Mouse (Mus musculus) intestine, embryonic 14.5 days (tissue): ENCODE data around the gene Otop2. TPM values are rescaled to one million over a fixed set of nuclear protein-coding genes. Genes with fewer than 3 reads are reported as not detected.

ENCODE experiments used
- ATAC-seq: fragments of 200-750 bp; cut with Nextera tagmentation; replicated peaks from 2 replicates; pipeline ENCODE4 v1.8.0; 2017; ENCODE audit warnings: low read depth, moderate number of reproducible peaks, moderate TSS enrichment, moderate library complexity; ENCODE audit not compliant: low FRiP score, low TSS enrichment
- DNase-seq: peaks from one replicate; pipeline ENCODE4 v3.0.0-alpha.2; 2018; ENCODE audit warnings: low spot score
- H3K27ac ChIP-seq: fragments of 300-500 bp; sonication (generic); 2 replicates; pipeline ENCODE4 v1.5.1; 2014; ENCODE audit warnings: low read depth, mild to moderate bottlenecking, control low read depth
- H3K27me3 ChIP-seq: fragments of 300-500 bp; sonication (generic); replicated peaks from 2 replicates; pipeline ENCODE4 v1.6.1; 2014; ENCODE audit warnings: low read length, control low read depth; ENCODE audit not compliant: control insufficient read depth, insufficient read depth
- H3K36me3 ChIP-seq: fragments of 300-500 bp; sonication (generic); 2 replicates; pipeline ENCODE4 v1.6.1; 2014; ENCODE audit warnings: low read length, control low read depth; ENCODE audit not compliant: control insufficient read depth, insufficient read depth
- H3K4me1 ChIP-seq: fragments of 300-500 bp; sonication (generic); replicated peaks from 2 replicates; pipeline ENCODE4 v1.6.1; 2014; ENCODE audit warnings: low read length, control low read depth, mixed read lengths; ENCODE audit not compliant: control insufficient read depth, insufficient read depth
- H3K4me2 ChIP-seq: fragments of 300-500 bp; sonication (generic); 2 replicates; pipeline ENCODE4 v1.6.1; 2014; ENCODE audit warnings: low read length
- H3K4me3 ChIP-seq: fragments of 300-500 bp; sonication (generic); 2 replicates; pipeline ENCODE4 v1.5.1; 2014; ENCODE audit warnings: low read depth, low read length, control low read depth, mixed read lengths
- H3K9ac ChIP-seq: fragments of 300-500 bp; sonication (generic); 2 replicates; pipeline ENCODE4 v1.6.1; 2014; ENCODE audit warnings: mild to moderate bottlenecking, low read length
- H3K9me3 ChIP-seq: fragments of 300-500 bp; sonication (generic); 2 replicates; pipeline ENCODE4 v1.6.1; 2016; ENCODE audit warnings: low read length, control low read depth; ENCODE audit not compliant: control insufficient read depth
- WGBS: fragments of 180-500 bp; shearing (Covaris S2); extraction: QIAGEN DNeasy Blood & Tissue Kit; methylation state at CpG from one replicate; pipeline ENCODE4 v1.1.7; 2014; 5-methylcytosine and 5-hydroxymethylcytosine counted together
- polyA plus RNA-seq: library from polyadenylated mRNA; unstranded; fragments of >200 nt; fragmentation: Nextera tagmentation; extraction: Ambion mirVana; gene quantifications from 2 replicates; pipeline ENCODE4 v1.2.1, GENCODE M21; 2014

The Otop2 gene
- polyA plus RNA-seq, 1 experiment from 2014 or later = not detected

DNA sequence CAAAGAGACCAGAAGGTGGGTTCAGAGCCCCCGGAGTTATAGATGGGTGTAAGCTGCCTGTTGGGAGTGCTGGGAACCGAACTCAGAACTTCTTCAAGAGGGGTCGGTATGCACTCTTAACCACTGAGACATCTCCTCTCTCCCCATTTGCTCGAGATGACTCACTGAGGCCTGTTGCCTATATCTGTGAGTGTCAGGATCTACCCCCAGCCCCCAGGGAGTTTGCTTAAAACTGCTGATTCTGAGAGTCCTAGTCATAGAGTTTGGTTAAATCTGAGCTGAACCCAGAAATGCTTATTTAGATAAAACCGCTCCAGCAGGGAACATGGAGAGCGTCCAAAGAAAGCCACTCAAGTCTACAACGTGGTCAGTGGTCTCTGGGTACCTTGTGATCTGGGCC is 32.8 kb upstream of the Otop2 start:
- Histone ChIP-seq H3K27ac (no peak overlapping the region), H3K36me3 (0 out of 2 replicates have a peak, but pooled peaks cover 3% of the 10 kb centered on the region), H3K9me3 (no peaks in the 10 kb centered on the region), H3K4me1 (peaks cover 13% of the 10 kb centered on the region; the same call in 1 of the 2 replicates), H3K4me2 (no peak overlapping the region), H3K27me3 (peaks cover 2% of the 10 kb centered on the region; the same call in 1 of the 2 replicates), H3K4me3 (no peak overlapping the region), H3K9ac (no peak overlapping the region)
- no peak for ATAC-seq
- DNase-seq = no peak
- 82% methylated on average over 7 of the region's 7 CpGs for whole genome bisulfite sequencing

DNA sequence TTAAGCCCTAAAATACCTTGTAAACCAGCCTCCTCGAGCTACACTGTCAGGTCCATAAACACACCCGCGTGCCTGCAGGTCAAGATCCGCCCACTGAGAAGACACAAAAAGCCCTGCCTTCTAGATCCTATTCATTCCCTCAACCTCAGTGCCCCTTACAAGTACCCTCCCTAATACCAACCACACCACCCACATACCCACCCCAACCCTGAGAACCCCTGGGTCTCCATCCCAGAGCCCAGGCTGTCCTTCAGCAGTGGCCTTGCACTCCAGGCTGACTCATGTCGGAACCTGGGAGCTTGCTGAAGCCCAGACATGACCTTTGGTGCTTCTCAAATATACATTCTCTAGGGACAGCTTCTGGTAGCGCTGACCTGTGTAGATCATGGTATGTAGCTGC is 32.2 kb upstream of the Otop2 start:
- Histone ChIP-seq H3K4me1 (peaks cover 13% of the 10 kb centered on the region; the same call in 1 of the 2 replicates), H3K36me3 (no peaks in the 10 kb centered on the region), H3K9me3 (no peaks in the 10 kb centered on the region), H3K9ac (no peak overlapping the region), H3K27me3 (no peaks in the 10 kb centered on the region; the same call in 1 of the 2 replicates), H3K4me2 (no peak overlapping the region), H3K4me3 (no peak overlapping the region), H3K27ac (no peak overlapping the region)
- DNase-seq (no peak), ATAC-seq (no peak)
- WGBS = 76% methylated on average over 6 of the region's 6 CpGs

DNA sequence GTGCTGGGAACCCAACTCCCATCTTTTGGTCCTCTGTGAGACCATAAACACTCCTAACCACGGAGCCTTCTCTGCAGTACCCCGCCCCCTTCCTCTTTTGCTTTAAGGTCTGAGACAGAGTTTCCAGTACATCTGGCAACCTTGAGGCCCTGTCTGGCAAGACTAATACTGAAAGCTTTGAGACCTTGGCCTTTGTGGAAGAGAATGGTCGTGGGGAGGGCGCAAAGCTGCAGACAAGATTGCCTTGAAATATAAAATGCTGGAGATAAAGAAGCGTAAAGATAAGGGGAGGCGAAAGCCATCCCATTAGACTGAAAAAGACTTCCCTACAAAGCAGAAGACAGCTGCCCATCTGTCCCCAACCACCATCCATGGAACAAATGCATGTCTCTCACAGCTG is 31.5 kb upstream of the Otop2 start:
- Histone ChIP-seq H3K27me3 (no peaks in the 10 kb centered on the region), H3K4me2 (0 out of 2 replicates have a peak overlapping the region, but pooled peaks have one; percentile 75), H3K27ac (no peak overlapping the region), H3K4me3 (no peak overlapping the region), H3K4me1 (peaks cover 13% of the 10 kb centered on the region; the same call in 1 of the 2 replicates), H3K9ac (no peak overlapping the region), H3K9me3 (no peaks in the 10 kb centered on the region), H3K36me3 (no peaks in the 10 kb centered on the region)
- WGBS = 66% methylated on average over 6 of the region's 6 CpGs
- DNase-seq = no peak
- no peak for ATAC-seq

DNA sequence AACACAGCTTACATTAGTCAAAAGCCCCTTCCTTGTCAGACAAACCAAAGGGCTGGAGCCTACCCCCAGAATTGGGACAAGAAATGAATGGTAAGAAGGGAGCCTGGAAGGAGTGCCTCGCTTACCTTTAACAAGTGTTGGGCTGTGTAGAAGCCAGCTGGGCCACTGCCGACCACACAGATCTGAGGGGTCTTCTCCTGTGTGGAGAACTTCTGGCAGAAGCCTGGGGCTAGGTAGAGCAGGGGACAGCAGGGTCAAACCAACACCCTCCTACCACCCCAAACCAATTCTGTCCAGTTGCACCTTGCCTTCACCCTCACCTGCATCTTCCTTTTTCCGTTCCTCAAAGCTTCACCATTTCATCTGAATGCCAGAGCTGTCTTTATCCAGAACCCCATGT is 31.0 kb upstream of the Otop2 start:
- DNase-seq = no peak
- Histone ChIP-seq H3K4me2 (peak overlapping the region; percentile 75), H3K9me3 (no peaks in the 10 kb centered on the region), H3K27ac (no peak overlapping the region), H3K27me3 (no peaks in the 10 kb centered on the region), H3K36me3 (no peaks in the 10 kb centered on the region), H3K4me1 (peaks cover 13% of the 10 kb centered on the region; the same call in 1 of the 2 replicates), H3K9ac (peak overlapping the region; percentile 46), H3K4me3 (peak overlapping the region; percentile 70)
- WGBS = 71% methylated on average over 3 of the region's 3 CpGs
- no peak for ATAC-seq

DNA sequence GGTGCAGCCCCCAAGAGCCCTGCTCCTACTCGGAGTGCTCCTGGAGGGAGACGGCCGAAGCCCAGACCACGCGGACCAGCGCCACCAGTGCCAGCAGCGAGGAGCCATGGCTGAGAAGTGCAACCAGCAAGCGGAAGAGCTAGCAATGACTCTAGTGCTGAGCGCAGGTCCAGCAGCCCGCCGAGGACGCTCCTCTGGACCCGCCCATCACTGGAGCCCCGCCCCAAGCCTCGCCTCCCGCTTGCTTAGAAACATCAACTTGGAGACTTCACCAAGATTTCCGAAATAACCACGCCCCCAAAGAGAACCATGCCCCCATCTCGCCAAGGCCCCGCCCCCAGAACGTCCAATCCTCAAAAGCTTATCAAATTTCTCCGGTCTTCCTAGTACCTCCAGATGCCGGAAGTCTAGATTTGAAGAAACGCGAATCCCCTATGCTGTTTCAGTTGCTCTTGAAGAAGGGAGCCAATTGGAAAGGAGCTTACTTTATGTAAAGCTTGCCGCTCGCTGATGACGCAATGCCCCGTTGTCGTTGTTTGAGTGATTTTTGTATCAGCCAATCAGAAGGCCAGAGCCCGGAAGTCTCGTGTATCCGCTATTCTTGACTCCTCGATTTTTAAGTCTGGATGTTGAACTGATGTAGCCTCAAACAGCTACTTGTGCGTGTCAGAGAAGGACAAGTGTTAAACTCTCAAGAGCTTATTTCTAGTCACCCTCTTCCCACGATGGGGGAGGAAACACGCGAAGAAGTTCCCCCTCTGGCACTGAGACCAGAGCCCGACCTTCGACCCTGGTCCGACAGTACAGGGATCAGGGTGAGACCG is 30.0 kb upstream of the Otop2 start, which contains the start of gene Fdxr:
TSS of gene Fdxr (minus strand) at position 271 of the 824 bp plus-strand sequence.
- peak; percentile 96 for ATAC-seq
- under 1% methylated on average over 42 of the region's 42 CpGs for WGBS

DNA sequence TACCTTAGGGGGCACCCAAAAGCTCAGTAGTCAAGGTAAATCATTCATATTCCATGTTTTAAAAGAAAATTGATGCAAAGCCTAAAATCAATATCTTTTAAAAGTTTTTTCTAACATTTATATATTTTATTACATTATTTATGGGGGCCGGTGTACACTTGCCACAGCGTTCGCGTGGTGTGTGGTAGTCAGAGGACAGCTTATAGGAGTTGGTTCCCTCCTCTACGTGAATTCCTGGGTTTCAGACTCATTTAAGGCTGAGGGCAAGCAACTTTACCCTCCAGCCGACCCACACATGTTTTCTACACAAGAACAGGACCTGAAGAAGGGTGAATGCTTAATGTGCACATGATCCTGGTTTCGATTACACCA is 29.4 kb upstream of the Otop2 start:
- H3K4me3 ChIP-seq = peak overlapping the region; percentile 70
- peak overlapping the region; percentile 55 for H3K9ac ChIP-seq
- H3K27me3 ChIP-seq = no peaks in the 10 kb centered on the region
- no peak for DNase-seq
- H3K9me3 ChIP-seq = no peaks in the 10 kb centered on the region
- H3K36me3 ChIP-seq = no peaks in the 10 kb centered on the region
- H3K4me2 ChIP-seq = peak overlapping the region; percentile 68
- H3K4me1 ChIP-seq = peaks cover 13% of the 10 kb centered on the region; the same call in 1 of the 2 replicates
- peak overlapping the region; percentile 71; the same call in 1 of the 2 replicates for H3K27ac ChIP-seq
- 19% methylated on average over 7 of the region's 7 CpGs for WGBS
- ATAC-seq = no peak

More for the DNA sequence above, 30.0 kb upstream of the Otop2 start, which contains the start of gene Fdxr:
- no peaks in the 10 kb centered on the region for H3K27me3 ChIP-seq
- H3K4me1 ChIP-seq = peaks cover 13% of the 10 kb centered on the region; the same call in 1 of the 2 replicates
- H3K9me3 ChIP-seq = no peaks in the 10 kb centered on the region
- peak; percentile 98 for DNase-seq
- peak within 1 kb of the TSS; percentile 70 for H3K4me3 ChIP-seq
- no peaks in the 10 kb centered on the region for H3K36me3 ChIP-seq
- peak within 1 kb of the TSS; percentile 71 for H3K27ac ChIP-seq
- peak within 1 kb of the TSS; percentile 55 for H3K9ac ChIP-seq
- H3K4me2 ChIP-seq = peak within 1 kb of the TSS; percentile 75

DNA sequence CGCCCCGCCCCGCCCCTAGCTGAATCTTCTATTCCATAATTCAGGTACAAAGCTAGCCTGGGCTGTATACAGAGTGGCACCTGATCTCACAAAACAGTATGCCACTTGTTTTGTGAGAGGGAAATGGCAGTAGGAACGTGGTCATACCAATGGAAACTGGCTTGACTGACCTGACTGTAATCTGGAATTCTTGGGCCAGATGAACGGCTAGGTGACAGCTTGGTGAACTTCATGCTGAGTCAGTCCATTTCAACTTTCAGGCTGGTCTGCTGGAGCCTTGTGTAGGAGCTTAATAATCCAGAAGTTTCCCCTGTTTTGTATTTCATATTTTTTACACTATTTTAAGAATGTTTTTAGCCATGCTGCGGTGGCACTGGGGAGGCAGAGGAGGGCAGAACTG is 28.8 kb upstream of the Otop2 start:
- Histone ChIP-seq H3K27me3 (no peaks in the 10 kb centered on the region), H3K9ac (no peak overlapping the region), H3K4me2 (peak overlapping the region; percentile 68), H3K27ac (no peak overlapping the region), H3K9me3 (no peaks in the 10 kb centered on the region), H3K4me3 (no peak overlapping the region), H3K36me3 (no peaks in the 10 kb centered on the region), H3K4me1 (peaks cover 13% of the 10 kb centered on the region; the same call in 1 of the 2 replicates)
- no peak for ATAC-seq
- 66% methylated on average over 6 of the region's 6 CpGs for WGBS
- no peak for DNase-seq

GRCm38 (mm10) chr11:115279726-115280125 is 27.2 kb upstream of the Otop2 start:
- ATAC-seq (no peak), DNase-seq (no peak)
- peaks cover 13% of the 10 kb centered on the region; the same call in 1 of the 2 replicates for H3K4me1 ChIP-seq
- 68% methylated on average over 1 of the region's 1 CpGs for WGBS
- H3K4me2 ChIP-seq = no peak overlapping the region
- no peaks in the 10 kb centered on the region for H3K27me3 ChIP-seq
- H3K9ac ChIP-seq = no peak overlapping the region
- H3K9me3 ChIP-seq = no peaks in the 10 kb centered on the region
- H3K27ac ChIP-seq = no peak overlapping the region
- H3K4me3 ChIP-seq = no peak overlapping the region
- no peaks in the 10 kb centered on the region for H3K36me3 ChIP-seq
